Mouse (Mus musculus) liver, embryonic 15.5 days (tissue): ENCODE data around the gene Hspa1l. TPM values are rescaled to one million over a fixed set of nuclear protein-coding genes. Genes with fewer than 3 reads are reported as not detected.
"Not testable (repeated sequence)": the region's sequence is repeated elsewhere in the genome, so short reads cannot be mapped to it uniquely, and the experiment has no call there.

Experiments
- ATAC-seq: fragments of 200-750 bp; cut with Nextera tagmentation; 2 replicates; pipeline ENCODE4 v1.8.0; 2017; ENCODE audit warnings: moderate number of reproducible peaks, mild to moderate bottlenecking, moderate library complexity; ENCODE audit not compliant: insufficient read depth
- H3K27ac ChIP-seq: fragments of 300-500 bp; sonication (generic); replicated peaks from 2 replicates; pipeline ENCODE4 v1.5.1; 2015; ENCODE audit warnings: mild to moderate bottlenecking, inconsistent platforms
- H3K27me3 ChIP-seq: fragments of 300-500 bp; sonication (generic); 2 replicates; pipeline ENCODE4 v1.6.1; 2015; ENCODE audit warnings: mild to moderate bottlenecking, inconsistent platforms
- H3K36me3 ChIP-seq: fragments of 300-500 bp; sonication (generic); replicated peaks from 2 replicates; pipeline ENCODE4 v1.6.1; 2015; ENCODE audit warnings: moderate library complexity, mild to moderate bottlenecking, inconsistent platforms
- H3K4me1 ChIP-seq: fragments of 300-500 bp; sonication (generic); replicated peaks from 2 replicates; pipeline ENCODE4 v1.6.1; 2015; ENCODE audit warnings: inconsistent platforms
- H3K4me2 ChIP-seq: fragments of 300-500 bp; sonication (generic); 2 replicates; pipeline ENCODE4 v1.6.1; 2015; ENCODE audit warnings: moderate library complexity, mild to moderate bottlenecking, inconsistent platforms
- H3K4me3 ChIP-seq: fragments of 300-500 bp; sonication (generic); replicated peaks from 2 replicates; pipeline ENCODE4 v1.5.1; 2015; ENCODE audit warnings: mild to moderate bottlenecking, inconsistent platforms
- H3K9ac ChIP-seq: fragments of 300-500 bp; sonication (generic); 2 replicates; pipeline ENCODE4 v1.6.1; 2015; ENCODE audit warnings: moderate library complexity, mild to moderate bottlenecking, inconsistent platforms
- H3K9me3 ChIP-seq: fragments of 300-500 bp; sonication (generic); replicated peaks from 2 replicates; pipeline ENCODE4 v1.6.1; 2016; ENCODE audit warnings: inconsistent platforms
- WGBS: fragments of 180-500 bp; shearing (Covaris S2); methylation state at CpG from one replicate; pipeline ENCODE4 v1.1.7; 2015; ENCODE audit warnings: mixed read lengths; ENCODE audit not compliant: insufficient replicate concordance; 5-methylcytosine and 5-hydroxymethylcytosine counted together
- polyA plus RNA-seq: library from polyadenylated mRNA; unstranded; fragments of >200 nt; fragmentation: Nextera tagmentation; extraction: Ambion mirVana; gene quantifications from 2 replicates; pipeline ENCODE4 v1.2.1, GENCODE M21; 2015

Hspa1l gene
- 0.25 and 0.31 TPM in 2 replicates for polyA plus RNA-seq

GRCm38 (mm10) chr17:34972069-34972749 lies at the start of gene Hspa1l, which contains the start of gene Hspa1a:
Gene Hspa1l (plus strand): TSS chr17:34972703.
Gene Hspa1a (minus strand): TSS chr17:34972156.
- not testable (repeated sequence) for H3K27ac ChIP-seq

GRCm38 (mm10) chr17:34922939-34923338 lies 49.6 kb upstream of the Hspa1l start:
- H3K9ac ChIP-seq = no peak overlapping the region
- ATAC-seq = no peak
- no peaks in the 10 kb centered on the region for H3K9me3 ChIP-seq
- peaks cover 11% of the 10 kb centered on the region for H3K4me1 ChIP-seq
- no peak overlapping the region for H3K4me2 ChIP-seq
- WGBS = 38% methylated on average over 6 of the region's 6 CpGs
- no peaks in the 10 kb centered on the region for H3K27me3 ChIP-seq
- no peaks in the 10 kb centered on the region for H3K36me3 ChIP-seq
- H3K27ac ChIP-seq = no peak overlapping the region
- no peak overlapping the region for H3K4me3 ChIP-seq

More at GRCm38 (mm10) chr17:34972069-34972749, at the start of gene Hspa1l, which contains the start of gene Hspa1a:
- H3K9me3 ChIP-seq, H3K4me1 ChIP-seq, H3K9ac ChIP-seq, H3K36me3 ChIP-seq: not testable (repeated sequence)
- Histone ChIP-seq H3K27me3 (peaks cover 63% of the 10 kb centered on the region), H3K4me2 (peak within 1 kb of the TSS; percentile 68), H3K4me3 (peak within 1 kb of the TSS; percentile 41)
- ATAC-seq = peak; percentile 83
- WGBS = under 1% methylated on average over 33 of the region's 33 CpGs

GRCm38 (mm10) chr17:34924258-34924657 lies 48.2 kb upstream of the Hspa1l start:
- H3K9me3 ChIP-seq = no peaks in the 10 kb centered on the region
- H3K36me3 ChIP-seq = no peaks in the 10 kb centered on the region
- H3K9ac ChIP-seq = no peak overlapping the region
- peaks cover 11% of the 10 kb centered on the region for H3K4me1 ChIP-seq
- no peak overlapping the region for H3K27ac ChIP-seq
- H3K4me2 ChIP-seq = no peak overlapping the region
- no peaks in the 10 kb centered on the region for H3K27me3 ChIP-seq
- WGBS = 51% methylated on average over 5 of the region's 5 CpGs
- H3K4me3 ChIP-seq = no peak overlapping the region
- no peak for ATAC-seq

- Histone ChIP-seq H3K36me3 (no peaks in the 10 kb centered on the region), H3K4me2 (no peak overlapping the region), H3K9me3 (no peaks in the 10 kb centered on the region), H3K4me1 (peaks cover 33% of the 10 kb centered on the region), H3K27ac (no peak overlapping the region), H3K4me3 (no peak overlapping the region), H3K9ac (no peak overlapping the region), H3K27me3 (no peaks in the 10 kb centered on the region)
- WGBS = 70% methylated on average over 18 of the region's 18 CpGs
- no peak for ATAC-seq
Observed at GRCm38 (mm10) chr17:34927306-34928019, 45.0 kb upstream of the Hspa1l start.

- H3K4me2 ChIP-seq = no peak overlapping the region
- H3K27ac ChIP-seq = no peak overlapping the region
- H3K36me3 ChIP-seq = 0 out of 2 replicates have a peak, but pooled peaks cover 4% of the 10 kb centered on the region
- no peaks in the 10 kb centered on the region for H3K9me3 ChIP-seq
- no peak overlapping the region for H3K9ac ChIP-seq
- peaks cover 31% of the 10 kb centered on the region for H3K4me1 ChIP-seq
- H3K4me3 ChIP-seq = no peak overlapping the region
- no peaks in the 10 kb centered on the region for H3K27me3 ChIP-seq
- ATAC-seq = no peak
- 63% methylated on average over 4 of the region's 4 CpGs for WGBS
Observed at GRCm38 (mm10) chr17:34928841-34929240, 43.7 kb upstream of the Hspa1l start.

- Histone ChIP-seq H3K4me3 (peak within 1 kb of the TSS; percentile 69), H3K27me3 (no peaks in the 10 kb centered on the region), H3K4me2 (peak within 1 kb of the TSS; percentile 95), H3K9ac (peak within 1 kb of the TSS; percentile 63), H3K36me3 (0 out of 2 replicates have a peak, but pooled peaks cover 4% of the 10 kb centered on the region), H3K9me3 (no peaks in the 10 kb centered on the region), H3K27ac (peak within 1 kb of the TSS; percentile 59), H3K4me1 (peaks cover 37% of the 10 kb centered on the region)
- WGBS = under 1% methylated on average over 38 of the region's 38 CpGs
- ATAC-seq = peak; percentile 92
Observed at GRCm38 (mm10) chr17:34931061-34931734, 41.3 kb upstream of the Hspa1l start, which contains the start of gene Neu1. Gene Neu1 (plus strand): TSS chr17:34931253.

- H3K4me3 ChIP-seq = peak overlapping the region; percentile 69
- ATAC-seq = peak; percentile 15; the same call in 1 of the 2 replicates
- peak overlapping the region; percentile 59 for H3K27ac ChIP-seq
- H3K4me2 ChIP-seq = peak overlapping the region; percentile 95
- H3K9me3 ChIP-seq = no peaks in the 10 kb centered on the region
- no peaks in the 10 kb centered on the region for H3K27me3 ChIP-seq
- H3K9ac ChIP-seq = peak overlapping the region; percentile 63
- WGBS = 9% methylated on average over 14 of the region's 14 CpGs
- peaks cover 37% of the 10 kb centered on the region for H3K4me1 ChIP-seq
- 0 out of 2 replicates have a peak, but pooled peaks cover 4% of the 10 kb centered on the region for H3K36me3 ChIP-seq
Observed at GRCm38 (mm10) chr17:34931735-34932098, 40.8 kb upstream of the Hspa1l start.

- Histone ChIP-seq H3K9ac (peak overlapping the region; percentile 63; the same call in 1 of the 2 replicates), H3K4me1 (peaks cover 37% of the 10 kb centered on the region)
- no peak for ATAC-seq
Observed at GRCm38 (mm10) chr17:34932287-34932686, 40.2 kb upstream of the Hspa1l start.

GRCm38 (mm10) chr17:34934031-34934430 lies 38.5 kb upstream of the Hspa1l start:
- Histone ChIP-seq H3K27ac (peak overlapping the region; percentile 58; the same call in 1 of the 2 replicates), H3K4me1 (peaks cover 42% of the 10 kb centered on the region), H3K4me3 (peak overlapping the region; percentile 11; the same call in 1 of the 2 replicates), H3K9me3 (no peaks in the 10 kb centered on the region), H3K36me3 (0 out of 2 replicates have a peak, but pooled peaks cover 4% of the 10 kb centered on the region), H3K27me3 (no peaks in the 10 kb centered on the region), H3K9ac (0 out of 2 replicates have a peak overlapping the region, but pooled peaks have one; percentile 18), H3K4me2 (peak overlapping the region; percentile 47)
- 70% methylated on average over 24 of the region's 24 CpGs for WGBS
- ATAC-seq = no peak

More at GRCm38 (mm10) chr17:34932287-34932686, 40.2 kb upstream of the Hspa1l start:
- WGBS = 63% methylated on average over 8 of the region's 8 CpGs
- 0 out of 2 replicates have a peak, but pooled peaks cover 4% of the 10 kb centered on the region for H3K36me3 ChIP-seq
- H3K27ac ChIP-seq = no peak overlapping the region
- peak overlapping the region; percentile 95 for H3K4me2 ChIP-seq
- no peaks in the 10 kb centered on the region for H3K9me3 ChIP-seq
- H3K4me3 ChIP-seq = peak overlapping the region; percentile 69
- H3K27me3 ChIP-seq = no peaks in the 10 kb centered on the region

GRCm38 (mm10) chr17:34934830-34935229 lies 37.7 kb upstream of the Hspa1l start:
- no peak overlapping the region for H3K9ac ChIP-seq
- 0 out of 2 replicates have a peak, but pooled peaks cover 4% of the 10 kb centered on the region for H3K36me3 ChIP-seq
- no peaks in the 10 kb centered on the region for H3K9me3 ChIP-seq
- H3K4me1 ChIP-seq = peaks cover 42% of the 10 kb centered on the region
- no peaks in the 10 kb centered on the region for H3K27me3 ChIP-seq
- no peak for ATAC-seq
- 0 out of 2 replicates have a peak overlapping the region, but pooled peaks have one; percentile 58 for H3K27ac ChIP-seq
- H3K4me3 ChIP-seq = no peak overlapping the region
- WGBS = 39% methylated on average over 8 of the region's 8 CpGs
- peak overlapping the region; percentile 47 for H3K4me2 ChIP-seq
